28 mouse cellular contexts compared by ENCODE assay signal in the genomic region with DNA sequence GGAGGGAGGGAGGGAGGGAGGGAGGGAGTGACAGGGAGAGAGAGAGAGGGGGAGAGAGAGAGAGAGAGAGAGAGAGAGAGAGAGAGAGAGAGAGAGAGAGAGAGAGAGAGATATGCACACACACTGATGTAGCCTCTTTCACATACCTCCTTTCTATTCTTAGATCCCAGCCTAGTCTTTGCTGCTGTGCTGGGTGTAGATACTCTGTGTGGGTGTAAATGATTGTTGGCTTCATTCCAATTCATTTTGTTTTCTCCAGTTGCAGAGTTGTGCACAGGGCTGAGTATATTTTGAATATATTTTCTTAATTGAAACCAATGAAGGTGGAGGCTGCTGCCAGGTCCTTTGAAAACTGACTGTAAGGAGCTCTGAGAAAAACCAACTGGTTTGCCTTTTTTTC.
A peak's percentile ranks its signal among the peaks of the same experiment; 100 is the strongest.
DNase-seq lines count a peak whose midpoint lies in the region; ATAC-seq and TF ChIP-seq lines count a peak whose summit lies in the region.
"Had no signal": no experiment of that assay in that cellular context is flagged by ENCODE, and none has a peak within 500 bp of the region (broad histone marks: within the 10 kb centered on the region; RNA-seq: fewer than 3 reads in every experiment).

No protein-coding gene starts in this region.

- no peaks in the 10 kb centered on the region for H3K9me3 ChIP-seq in forebrain, embryonic 14.5 days (replicated peaks; ENCODE audit: control insufficient read depth, low read length)
- no peaks in the 10 kb centered on the region for H3K9me3 ChIP-seq in forebrain, embryonic 11.5 days (ENCODE audit: control insufficient read depth, low read length)
- no peaks in the 10 kb centered on the region for H3K9me3 ChIP-seq in heart, postnatal 0 days (replicated peaks; ENCODE audit: control insufficient read depth, low read length)
- no peaks in the 10 kb centered on the region for H3K9me3 ChIP-seq in heart, embryonic 10.5 days
- H3K9me3 ChIP-seq: embryonic facial prominence, embryonic 12.5 days; embryonic facial prominence, embryonic 15.5 days; forebrain, embryonic 12.5 days; heart, embryonic 13.5 days; hindbrain, embryonic 13.5 days had no signal

- TF ChIP-seq EP300 in heart, postnatal 0 days (IDR thresholded peaks at IDR 0.05; ENCODE audit: low read depth) = no peak

- ATAC-seq in forebrain, embryonic 14.5 days = no peak
- ATAC-seq in forebrain, embryonic 11.5 days (replicated peaks; ENCODE audit: low FRiP score) = no peak
- ATAC-seq in heart, postnatal 0 days (ENCODE audit: insufficient read depth, low read depth) = peak; percentile 70; the same call in 1 of the 2 replicates
- ATAC-seq: activated CD4-positive, CD25-positive, alpha-beta regulatory T cell, adult 4 months; hindbrain, postnatal 0 days; inflammation-experienced regulatory T-cells, adult 6 months; intestine, embryonic 16.5 days had no signal

- no peaks in the 10 kb centered on the region for H3K27me3 ChIP-seq in forebrain, embryonic 14.5 days (replicated peaks; ENCODE audit: control insufficient read depth, insufficient read depth, low read length)
- no peaks in the 10 kb centered on the region for H3K27me3 ChIP-seq in forebrain, embryonic 11.5 days (ENCODE audit: control insufficient read depth, insufficient read depth, low read length)
- H3K27me3 ChIP-seq in heart, postnatal 0 days (ENCODE audit: control insufficient read depth, insufficient read depth, low read length) = no peaks in the 10 kb centered on the region
- H3K27me3 ChIP-seq in heart, embryonic 10.5 days (ENCODE audit: insufficient read depth, poor library complexity, severe bottlenecking) = no peaks in the 10 kb centered on the region
- H3K27me3 ChIP-seq: embryonic facial prominence, embryonic 12.5 days; embryonic facial prominence, embryonic 15.5 days; forebrain, embryonic 12.5 days; heart, embryonic 13.5 days; hindbrain, embryonic 13.5 days had no signal

- no peaks in the 10 kb centered on the region for H3K4me1 ChIP-seq in forebrain, embryonic 14.5 days (ENCODE audit: control insufficient read depth, insufficient read depth, low read length)
- no peaks in the 10 kb centered on the region for H3K4me1 ChIP-seq in forebrain, embryonic 11.5 days (replicated peaks; ENCODE audit: control insufficient read depth, insufficient read depth, low read length)
- H3K4me1 ChIP-seq in heart, postnatal 0 days (ENCODE audit: control insufficient read depth, insufficient read depth) = no peaks in the 10 kb centered on the region
- H3K4me1 ChIP-seq in heart, embryonic 10.5 days = no peaks in the 10 kb centered on the region
- H3K4me1 ChIP-seq: embryonic facial prominence, embryonic 12.5 days; embryonic facial prominence, embryonic 15.5 days; forebrain, embryonic 12.5 days; hindbrain, embryonic 13.5 days had no signal

- TF ChIP-seq CTCF in heart, postnatal 0 days (IDR thresholded peaks at IDR 0.05; ENCODE audit: low read depth) = no peak

- H3K4me3 ChIP-seq in forebrain, embryonic 14.5 days (ENCODE audit: low read depth, low read length) = no peak overlapping the region
- H3K4me3 ChIP-seq in forebrain, embryonic 11.5 days (ENCODE audit: low read depth, low read length) = no peak overlapping the region
- H3K4me3 ChIP-seq in heart, postnatal 0 days (ENCODE audit: low read depth, low read length) = no peak overlapping the region
- H3K4me3 ChIP-seq in heart, embryonic 10.5 days = no peak overlapping the region
- H3K4me3 ChIP-seq: embryonic facial prominence, embryonic 12.5 days; embryonic facial prominence, embryonic 15.5 days; forebrain, embryonic 12.5 days; gastrocnemius, adult 2 months; heart, embryonic 13.5 days; hindbrain, embryonic 13.5 days had no signal

- peak; percentile 8 for DNase-seq in forebrain, embryonic 14.5 days (ENCODE audit: low spot score)
- no peak for DNase-seq in forebrain, embryonic 11.5 days (ENCODE audit: low spot score)
- peak; percentile 1 to 2 for DNase-seq in frontal cortex, postnatal 36 days (ENCODE audit: low spot score in 2 of 2)
- no peak for DNase-seq in frontal cortex, postnatal 10 days (ENCODE audit: low spot score in 2 of 2)
- DNase-seq in heart, postnatal 0 days (ENCODE audit: low spot score) = no peak
- DNase-seq in heart, embryonic 10.5 days (ENCODE audit: low spot score) = no peak
- DNase-seq in brain, adult 2 months (ENCODE audit: low read depth, low spot score) = peak; percentile 47
- no peak for DNase-seq in spleen, postnatal 14 days (ENCODE audit: low spot score in 2 of 2)
- DNase-seq: adrenal gland, adult 8-10 months; adrenal gland, postnatal 25 days; cerebellum, adult 11 months; cerebellum, adult 2 months; cerebellum, adult 9-11 months; cerebellum, postnatal 25 days; gastrocnemius, adult 2 months; gastrocnemius, postnatal 14 days; heart, adult 11 months; heart, postnatal 14 days; kidney, adult 18-20 months had no signal

- no peak overlapping the region for H3K4me2 ChIP-seq in forebrain, embryonic 14.5 days (ENCODE audit: low read length)
- no peak overlapping the region for H3K4me2 ChIP-seq in forebrain, embryonic 11.5 days (ENCODE audit: low read depth, low read length, severe bottlenecking)
- H3K4me2 ChIP-seq in heart, postnatal 0 days (ENCODE audit: low read depth, low read length) = no peak overlapping the region
- H3K4me2 ChIP-seq: embryonic facial prominence, embryonic 12.5 days; embryonic facial prominence, embryonic 15.5 days; forebrain, embryonic 12.5 days; heart, embryonic 13.5 days; hindbrain, embryonic 13.5 days had no signal

- H3K36me3 ChIP-seq in forebrain, embryonic 14.5 days (ENCODE audit: control insufficient read depth, insufficient read depth, low read length) = no peaks in the 10 kb centered on the region
- H3K36me3 ChIP-seq in forebrain, embryonic 11.5 days (ENCODE audit: control insufficient read depth, insufficient read depth, low read length) = no peaks in the 10 kb centered on the region
- no peaks in the 10 kb centered on the region for H3K36me3 ChIP-seq in heart, postnatal 0 days (replicated peaks; ENCODE audit: control insufficient read depth, insufficient read depth, low read length)
- H3K36me3 ChIP-seq in heart, embryonic 10.5 days = no peaks in the 10 kb centered on the region
- H3K36me3 ChIP-seq: embryonic facial prominence, embryonic 12.5 days; embryonic facial prominence, embryonic 15.5 days; forebrain, embryonic 12.5 days; heart, embryonic 13.5 days; hindbrain, embryonic 13.5 days had no signal

- no peak overlapping the region for H3K27ac ChIP-seq in forebrain, embryonic 14.5 days (ENCODE audit: low read depth, low read length)
- H3K27ac ChIP-seq in forebrain, embryonic 11.5 days (ENCODE audit: low read depth, low read length) = no peak overlapping the region
- no peak overlapping the region for H3K27ac ChIP-seq in heart, postnatal 0 days (ENCODE audit: low read depth)
- H3K27ac ChIP-seq in heart, embryonic 10.5 days = no peak overlapping the region
- H3K27ac ChIP-seq: embryonic facial prominence, embryonic 12.5 days; embryonic facial prominence, embryonic 15.5 days; forebrain, embryonic 12.5 days; gastrocnemius, adult 2 months; heart, embryonic 13.5 days; hindbrain, embryonic 13.5 days; hindbrain, postnatal 0 days had no signal

- no peak overlapping the region for H3K9ac ChIP-seq in forebrain, embryonic 14.5 days (ENCODE audit: low read length)
- H3K9ac ChIP-seq in forebrain, embryonic 11.5 days (ENCODE audit: low read length) = no peak overlapping the region
- no peak overlapping the region for H3K9ac ChIP-seq in heart, postnatal 0 days (replicated peaks; ENCODE audit: low read depth, low read length)
- H3K9ac ChIP-seq: embryonic facial prominence, embryonic 12.5 days; embryonic facial prominence, embryonic 15.5 days; forebrain, embryonic 12.5 days; heart, embryonic 13.5 days; hindbrain, embryonic 13.5 days had no signal

Comparison
In these comparisons a context has a peak if more than half of its experiments do, and no peak if none do; other contexts are left out.
1. DNase-seq: peak in forebrain, embryonic 14.5 days (single experiment), frontal cortex, postnatal 36 days (2 of 2) and brain, adult 2 months (single experiment); none in forebrain, embryonic 11.5 days (single experiment), frontal cortex, postnatal 10 days (0 of 2), heart, postnatal 0 days (single experiment), heart, embryonic 10.5 days (single experiment) and spleen, postnatal 14 days (0 of 2).